Mouse (Mus musculus) heart, embryonic 12.5 days (tissue): ENCODE results near the gene Slc16a2. TPM values are rescaled to one million over a fixed set of nuclear protein-coding genes. Genes with fewer than 3 reads are reported as not detected.
A peak's percentile ranks its signal among the peaks of the same experiment; 100 is the strongest.

ENCODE experiments used
- ATAC-seq: fragments of 200-750 bp; cut with Nextera tagmentation; 2 replicates; pipeline ENCODE4 v1.8.0; 2017; ENCODE audit warnings: moderate TSS enrichment, moderate library complexity; ENCODE audit not compliant: insufficient number of reproducible peaks, low FRiP score
- H3K27ac ChIP-seq: fragments of 300-500 bp; sonication (generic); 2 replicates; pipeline ENCODE4 v1.5.1; 2016; ENCODE audit warnings: mild to moderate bottlenecking, moderate library complexity; ENCODE audit not compliant: poor library complexity, severe bottlenecking
- H3K27me3 ChIP-seq: fragments of 300-500 bp; sonication (generic); replicated peaks from 2 replicates; pipeline ENCODE4 v1.6.1; 2016; ENCODE audit warnings: mild to moderate bottlenecking, moderate library complexity
- H3K36me3 ChIP-seq: fragments of 300-500 bp; sonication (generic); 2 replicates; pipeline ENCODE4 v1.6.1; 2016; ENCODE audit warnings: mild to moderate bottlenecking, moderate library complexity
- H3K4me1 ChIP-seq: fragments of 300-500 bp; sonication (generic); replicated peaks from 2 replicates; pipeline ENCODE4 v1.6.1; 2016; ENCODE audit warnings: mild to moderate bottlenecking
- H3K4me2 ChIP-seq: fragments of 300-500 bp; sonication (generic); 2 replicates; pipeline ENCODE4 v1.6.1; 2016; ENCODE audit warnings: mild to moderate bottlenecking, moderate library complexity
- H3K4me3 ChIP-seq: fragments of 300-500 bp; sonication (generic); 2 replicates; pipeline ENCODE4 v1.5.1; 2016; ENCODE audit warnings: mild to moderate bottlenecking
- H3K9ac ChIP-seq: fragments of 300-500 bp; sonication (generic); 2 replicates; pipeline ENCODE4 v1.6.1; 2016; ENCODE audit warnings: mild to moderate bottlenecking, moderate library complexity
- H3K9me3 ChIP-seq: fragments of 300-500 bp; sonication (generic); replicated peaks from 2 replicates; pipeline ENCODE4 v1.6.1; 2016; ENCODE audit warnings: mild to moderate bottlenecking, moderate library complexity
- WGBS: fragments of 180-500 bp; shearing (Covaris S2); methylation state at CpG from one replicate; pipeline ENCODE4 v1.1.7; 2016; 5-methylcytosine and 5-hydroxymethylcytosine counted together
- polyA plus RNA-seq: library from polyadenylated mRNA; unstranded; fragments of >200 nt; fragmentation: Nextera tagmentation; extraction: Ambion mirVana; gene quantifications from 2 replicates; pipeline ENCODE4 v1.2.1, GENCODE M21; 2016

Slc16a2 gene
- polyA plus RNA-seq, 1 experiment from 2014 or later = 13.7 TPM

DNA sequence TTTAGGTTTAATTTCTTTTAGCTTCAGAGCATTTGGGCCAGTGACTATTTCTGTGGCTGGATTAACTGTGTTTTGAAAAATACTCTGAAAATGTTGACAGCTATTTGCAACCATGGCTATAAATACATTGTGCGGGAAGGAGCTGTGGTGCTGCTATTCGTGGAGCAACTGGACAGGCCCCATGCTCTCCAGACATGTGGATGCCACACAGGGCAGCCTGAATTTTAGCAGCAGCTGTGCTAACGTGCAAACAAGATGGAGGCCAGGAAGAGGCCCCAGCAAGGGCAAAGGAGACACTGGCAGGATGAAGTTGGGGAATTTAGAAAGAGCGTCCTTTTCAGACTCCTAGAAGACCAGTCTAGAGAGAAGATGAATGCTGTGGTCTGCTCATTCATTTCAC, 15.4 kb downstream of the Slc16a2 start:
- H3K4me3 ChIP-seq = no peak overlapping the region
- no peak overlapping the region for H3K9ac ChIP-seq
- H3K9me3 ChIP-seq = no peaks in the 10 kb centered on the region
- WGBS = 54% methylated on average over 4 of the region's 4 CpGs
- no peaks in the 10 kb centered on the region for H3K4me1 ChIP-seq
- ATAC-seq = no peak
- H3K4me2 ChIP-seq = no peak overlapping the region
- H3K36me3 ChIP-seq = no peaks in the 10 kb centered on the region
- H3K27ac ChIP-seq = no peak overlapping the region
- peaks cover 56% of the 10 kb centered on the region for H3K27me3 ChIP-seq

- Histone ChIP-seq H3K27me3 (peaks cover 65% of the 10 kb centered on the region), H3K9me3 (no peaks in the 10 kb centered on the region), H3K4me1 (no peaks in the 10 kb centered on the region), H3K4me2 (no peak overlapping the region), H3K27ac (no peak overlapping the region), H3K9ac (no peak overlapping the region), H3K4me3 (no peak overlapping the region), H3K36me3 (no peaks in the 10 kb centered on the region)
- WGBS = 88% methylated on average over 1 of the region's 1 CpGs
- ATAC-seq = no peak
These were observed 24.8 kb downstream of the Slc16a2 start for GRCm38 (mm10) chrX:103796961-103797360.

- WGBS = 80% methylated on average over 5 of the region's 5 CpGs
- Histone ChIP-seq H3K27me3 (peaks cover 71% of the 10 kb centered on the region), H3K4me2 (no peak overlapping the region), H3K9me3 (no peaks in the 10 kb centered on the region), H3K36me3 (no peaks in the 10 kb centered on the region), H3K27ac (no peak overlapping the region), H3K4me3 (no peak overlapping the region), H3K4me1 (no peaks in the 10 kb centered on the region; the same call in 1 of the 2 replicates), H3K9ac (no peak overlapping the region)
- no peak for ATAC-seq
These were observed 26.3 kb downstream of the Slc16a2 start for GRCm38 (mm10) chrX:103795506-103795905.

DNA sequence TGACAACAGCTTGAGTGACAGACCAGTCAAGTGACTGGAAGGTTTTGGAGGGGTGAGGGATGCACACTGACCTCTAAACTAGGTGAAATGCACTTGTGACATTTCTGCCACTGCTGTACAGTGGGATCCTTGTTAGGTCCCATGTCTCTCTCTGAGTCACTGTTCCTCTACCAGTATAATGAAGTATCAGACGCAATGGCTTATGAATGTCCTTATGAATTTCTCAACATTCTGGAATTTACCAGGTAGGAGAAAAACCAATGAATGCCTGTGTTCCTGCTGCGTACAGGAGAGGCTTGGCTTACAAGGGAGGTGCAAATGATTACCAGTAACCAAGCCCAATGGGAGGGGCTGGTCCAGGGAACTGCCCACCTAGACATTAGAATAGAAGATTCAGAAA, 30.5 kb downstream of the Slc16a2 start:
- Histone ChIP-seq H3K36me3 (no peaks in the 10 kb centered on the region), H3K27ac (no peak overlapping the region), H3K4me1 (no peaks in the 10 kb centered on the region; the same call in 1 of the 2 replicates), H3K4me3 (no peak overlapping the region), H3K27me3 (peaks cover 42% of the 10 kb centered on the region), H3K9ac (no peak overlapping the region), H3K9me3 (no peaks in the 10 kb centered on the region), H3K4me2 (no peak overlapping the region)
- 75% methylated on average over 2 of the region's 2 CpGs for WGBS
- no peak for ATAC-seq

GRCm38 (mm10) chrX:103785681-103786080, 36.1 kb downstream of the Slc16a2 start:
- Histone ChIP-seq H3K4me3 (no peak overlapping the region), H3K4me1 (no peaks in the 10 kb centered on the region; the same call in 1 of the 2 replicates), H3K9me3 (no peaks in the 10 kb centered on the region), H3K27ac (no peak overlapping the region), H3K36me3 (no peaks in the 10 kb centered on the region), H3K27me3 (peaks cover 26% of the 10 kb centered on the region), H3K4me2 (no peak overlapping the region), H3K9ac (no peak overlapping the region)
- no peak for ATAC-seq
- 70% methylated on average over 2 of the region's 2 CpGs for WGBS

GRCm38 (mm10) chrX:103776412-103776811, 45.4 kb downstream of the Slc16a2 start:
- H3K27ac ChIP-seq = no peak overlapping the region
- ATAC-seq = no peak
- H3K36me3 ChIP-seq = no peaks in the 10 kb centered on the region
- no peak overlapping the region for H3K4me2 ChIP-seq
- no peaks in the 10 kb centered on the region for H3K4me1 ChIP-seq
- H3K9ac ChIP-seq = no peak overlapping the region
- no peak overlapping the region for H3K4me3 ChIP-seq
- H3K9me3 ChIP-seq = no peaks in the 10 kb centered on the region
- H3K27me3 ChIP-seq = peaks cover 29% of the 10 kb centered on the region

DNA sequence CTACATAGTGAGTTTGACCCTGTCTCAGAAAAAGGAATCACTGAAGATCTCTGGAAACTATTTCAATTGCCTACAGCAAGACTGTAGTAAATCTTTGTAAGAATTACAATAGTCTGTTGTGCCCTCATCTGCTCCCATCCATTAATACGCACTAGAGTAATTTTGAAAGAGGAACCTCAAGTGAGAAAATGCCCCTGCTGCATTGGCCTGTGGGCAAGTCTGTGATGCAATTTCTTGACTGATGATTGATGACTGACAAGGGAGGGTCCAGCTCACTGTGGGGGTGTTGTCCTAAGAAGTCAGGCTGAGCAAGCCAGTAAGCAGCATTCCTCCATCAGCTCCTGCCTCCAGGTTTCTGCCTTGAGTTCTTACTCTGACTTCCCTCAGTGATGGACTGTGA, 75.6 kb downstream of the Slc16a2 start:
- peaks cover 9% of the 10 kb centered on the region; the same call in 1 of the 2 replicates for H3K4me1 ChIP-seq
- H3K9me3 ChIP-seq = no peaks in the 10 kb centered on the region
- H3K27ac ChIP-seq = no peak overlapping the region
- H3K36me3 ChIP-seq = no peaks in the 10 kb centered on the region
- no peak overlapping the region for H3K9ac ChIP-seq
- H3K4me2 ChIP-seq = no peak overlapping the region
- WGBS = 82% methylated on average over 1 of the region's 1 CpGs
- ATAC-seq = no peak
- no peak overlapping the region for H3K4me3 ChIP-seq
- H3K27me3 ChIP-seq = peaks cover 45% of the 10 kb centered on the region

DNA sequence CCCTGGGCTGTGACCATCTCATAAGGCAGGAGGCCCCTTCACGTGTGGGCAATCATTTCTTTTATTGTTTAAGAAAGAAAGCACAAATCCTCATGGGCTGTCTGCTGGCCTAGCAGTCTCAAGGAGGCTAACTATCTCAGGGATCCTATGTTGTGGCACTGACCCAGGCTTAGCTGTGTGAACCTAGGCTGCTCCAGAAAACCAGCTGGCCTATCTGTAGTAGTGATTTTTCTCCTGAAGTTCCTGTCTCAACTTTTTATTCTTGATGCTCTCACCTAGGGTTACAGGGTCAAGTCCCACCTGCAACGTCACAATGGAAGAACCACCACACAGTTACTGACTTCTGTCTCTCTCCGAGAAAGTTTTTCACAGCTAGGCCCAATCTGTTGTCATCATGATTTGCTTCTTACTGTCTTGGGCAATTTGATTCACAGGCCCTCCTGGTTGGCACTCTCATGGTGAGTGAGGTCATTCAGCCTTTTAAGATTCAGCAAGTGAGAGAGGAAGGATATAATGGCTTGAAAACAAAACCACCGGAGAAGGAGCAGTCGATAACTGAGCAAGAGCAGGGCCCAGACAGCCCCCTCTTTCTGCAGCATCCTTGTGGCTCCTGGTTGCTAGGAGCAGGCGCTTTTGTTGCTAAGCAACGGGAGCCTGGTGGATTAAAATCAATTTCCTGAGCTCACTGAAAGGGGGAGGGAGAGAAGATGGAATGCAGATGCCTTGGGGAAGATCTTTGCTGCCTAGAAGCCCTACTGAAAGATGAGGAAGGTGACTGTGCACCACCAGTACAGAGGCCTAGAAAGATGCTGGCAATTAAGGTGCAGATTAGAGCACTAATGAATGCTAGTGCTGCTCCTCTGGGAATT, 77.4 kb downstream of the Slc16a2 start:
- H3K4me2 ChIP-seq = no peak overlapping the region
- no peak overlapping the region for H3K9ac ChIP-seq
- WGBS = 62% methylated on average over 7 of the region's 7 CpGs
- peaks cover 62% of the 10 kb centered on the region for H3K27me3 ChIP-seq
- H3K4me3 ChIP-seq = no peak overlapping the region
- no peaks in the 10 kb centered on the region for H3K9me3 ChIP-seq
- peaks cover 11% of the 10 kb centered on the region; the same call in 1 of the 2 replicates for H3K4me1 ChIP-seq
- no peak for ATAC-seq
- no peaks in the 10 kb centered on the region for H3K36me3 ChIP-seq
- no peak overlapping the region for H3K27ac ChIP-seq

GRCm38 (mm10) chrX:103742057-103742315, 79.8 kb downstream of the Slc16a2 start:
- Histone ChIP-seq H3K36me3 (no peaks in the 10 kb centered on the region), H3K9ac (no peak overlapping the region), H3K4me2 (no peak overlapping the region), H3K9me3 (no peaks in the 10 kb centered on the region), H3K27me3 (peaks cover 77% of the 10 kb centered on the region), H3K27ac (peak overlapping the region; percentile 16; the same call in 1 of the 2 replicates), H3K4me3 (no peak overlapping the region), H3K4me1 (peaks cover 11% of the 10 kb centered on the region; the same call in 1 of the 2 replicates)
- ATAC-seq = no peak
- WGBS = 63% methylated on average over 2 of the region's 2 CpGs

GRCm38 (mm10) chrX:103741215-103742056, 80.3 kb downstream of the Slc16a2 start:
- no peaks in the 10 kb centered on the region for H3K9me3 ChIP-seq
- 32% methylated on average over 8 of the region's 13 CpGs for WGBS
- 0 out of 2 replicates have a peak overlapping the region, but pooled peaks have one; percentile 33 for H3K27ac ChIP-seq
- no peak overlapping the region for H3K4me3 ChIP-seq
- H3K36me3 ChIP-seq = no peaks in the 10 kb centered on the region
- no peak overlapping the region for H3K9ac ChIP-seq
- no peak overlapping the region for H3K4me2 ChIP-seq
- peaks cover 74% of the 10 kb centered on the region for H3K27me3 ChIP-seq
- ATAC-seq = peak; percentile 57; the same call in 1 of the 2 replicates
- peaks cover 11% of the 10 kb centered on the region; the same call in 1 of the 2 replicates for H3K4me1 ChIP-seq

DNA sequence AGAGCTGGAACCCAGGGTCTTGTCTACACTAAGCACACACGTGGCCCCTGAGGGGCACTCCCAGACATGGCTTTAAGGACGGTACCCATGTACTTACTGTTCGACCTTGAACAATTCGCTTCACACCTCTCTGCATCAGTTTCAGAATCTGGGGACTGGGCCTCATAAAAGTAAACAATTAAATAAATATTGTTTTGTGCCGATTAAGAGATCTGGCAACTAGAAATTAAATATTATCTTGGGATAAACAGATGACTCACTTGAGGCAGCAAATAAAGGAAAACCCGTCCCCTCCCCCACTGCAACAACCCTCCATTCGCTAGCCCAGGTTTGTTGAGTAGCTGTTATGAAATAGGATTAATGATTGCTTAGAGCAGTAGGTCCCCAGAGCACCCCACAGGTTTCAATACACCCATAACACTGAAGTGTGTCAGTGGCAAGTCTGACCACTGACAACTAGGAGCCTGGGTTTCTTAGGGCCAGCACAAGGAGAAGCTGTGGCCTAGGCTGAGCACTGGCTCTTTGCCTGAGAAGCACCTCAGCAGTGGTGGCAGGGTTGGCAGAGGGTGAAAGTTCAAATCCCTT, 87.7 kb downstream of the Slc16a2 start:
- no peaks in the 10 kb centered on the region for H3K36me3 ChIP-seq
- WGBS = 61% methylated on average over 7 of the region's 7 CpGs

More for the DNA sequence above, 87.7 kb downstream of the Slc16a2 start:
- H3K4me1 ChIP-seq = 0 out of 2 replicates have a peak, but pooled peaks cover 3% of the 10 kb centered on the region
- H3K4me3 ChIP-seq = no peak overlapping the region
- H3K9ac ChIP-seq = no peak overlapping the region
- ATAC-seq = no peak
- peaks cover 61% of the 10 kb centered on the region for H3K27me3 ChIP-seq
- H3K27ac ChIP-seq = no peak overlapping the region
- no peaks in the 10 kb centered on the region for H3K9me3 ChIP-seq
- H3K4me2 ChIP-seq = no peak overlapping the region
